Mouse (Mus musculus) right cerebral cortex, postnatal 36 days (tissue): ENCODE data around the gene Use1.
"Not testable (repeated sequence)": the region's sequence is repeated elsewhere in the genome, so short reads cannot be mapped to it uniquely, and the experiment has no call there.

Source experiments
- DNase-seq, 2 experiments: peaks; one replicate each; pipeline ENCODE4 v3.0.0; 2022; ENCODE audit warnings: low spot score in 2 of 2, mixed read lengths in 1 of 2

Gene Use1

DNA sequence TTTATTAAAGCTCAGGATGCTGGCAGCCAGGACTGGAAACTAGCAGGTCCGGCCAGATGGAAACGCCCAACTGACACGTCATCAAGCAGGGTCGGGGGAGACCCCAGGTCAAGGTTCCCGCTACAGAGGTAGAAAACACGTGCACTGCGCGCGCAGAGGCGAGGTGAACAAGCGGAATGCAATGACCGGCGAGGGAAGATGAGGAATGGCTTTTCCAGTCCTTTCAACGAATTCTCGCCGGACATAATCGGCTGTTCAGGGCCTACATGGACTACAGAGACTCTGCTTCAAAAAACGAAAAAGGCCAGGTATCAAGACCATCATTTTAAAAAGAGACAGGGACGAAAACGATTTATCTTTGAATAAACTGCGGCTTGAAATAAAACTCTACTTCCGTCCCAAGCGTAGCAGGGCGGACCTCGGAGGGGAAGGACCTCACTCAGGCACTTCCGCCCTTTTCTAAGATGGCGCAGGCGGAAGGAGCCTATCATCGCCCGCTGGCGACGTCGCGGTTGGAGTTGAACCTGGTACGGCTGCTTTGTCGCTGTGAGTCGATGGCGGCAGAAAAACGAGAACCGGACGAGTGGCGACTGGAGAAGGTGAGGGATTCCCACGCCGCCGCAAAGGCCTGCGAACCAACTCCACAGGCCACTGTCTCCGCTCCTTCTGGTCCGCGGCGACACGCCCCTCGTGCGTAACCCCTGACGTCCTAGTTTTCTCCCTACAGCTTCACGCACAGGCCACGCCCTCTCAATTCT lies at the start of gene Use1:
Gene Use1 (plus strand): TSS at position 78 of the 758 bp plus-strand sequence.
- peak; percentile 92 to 93 for DNase-seq

- DNase-seq, result not testable (repeated sequence)
Observed at GRCm38 (mm10) chr8:71318610-71319009, 48.0 kb upstream of the Use1 start.

GRCm38 (mm10) chr8:71319760-71320159 lies 46.9 kb upstream of the Use1 start:
- not testable (repeated sequence) for DNase-seq

- no peak for DNase-seq
Observed at GRCm38 (mm10) chr8:71322939-71323338, 43.7 kb upstream of the Use1 start.

DNA sequence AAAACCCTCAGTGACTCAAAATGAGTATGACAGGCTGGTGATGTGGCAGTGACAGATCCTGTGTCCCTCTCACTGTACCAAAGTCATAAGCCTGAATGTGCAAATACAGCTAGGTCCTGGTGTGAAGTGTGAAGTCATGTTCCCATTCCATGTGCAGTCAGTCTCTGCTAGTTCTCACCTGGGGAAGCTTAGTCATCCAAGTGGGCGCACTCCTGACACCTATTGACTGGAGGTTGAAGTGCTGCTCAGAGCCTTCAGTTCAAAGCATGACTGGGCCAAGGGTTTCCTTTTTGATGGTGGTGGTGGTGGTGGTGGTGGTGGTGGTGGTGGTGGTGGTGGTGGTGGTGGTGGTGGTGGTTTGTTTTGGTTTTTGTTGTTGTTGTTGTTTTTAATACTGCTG lies 41.8 kb upstream of the Use1 start:
- DNase-seq, result no peak

GRCm38 (mm10) chr8:71337834-71338233 lies 28.8 kb upstream of the Use1 start:
- not testable (repeated sequence) for DNase-seq

GRCm38 (mm10) chr8:71340625-71341024 lies 26.0 kb upstream of the Use1 start:
- DNase-seq, result no peak

DNA sequence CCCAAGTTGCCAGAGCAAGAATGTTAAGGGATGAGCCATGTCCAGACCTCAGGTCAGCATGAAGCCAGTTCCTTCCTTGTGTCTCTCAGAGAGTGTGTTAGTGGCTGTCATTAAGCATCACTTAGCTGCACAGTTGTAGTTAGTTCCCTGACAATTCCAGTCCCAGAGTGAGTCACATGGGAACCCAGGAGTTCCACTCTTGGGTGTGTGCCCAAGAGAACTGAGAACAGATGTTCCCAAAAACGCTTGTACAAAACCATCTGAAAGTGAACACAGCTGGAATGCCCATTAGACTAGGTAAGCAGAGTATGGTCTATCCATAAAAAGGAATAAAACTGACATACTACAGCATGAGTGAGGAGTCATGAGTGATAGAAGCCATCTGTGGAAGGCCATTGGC lies 20.1 kb upstream of the Use1 start:
- no peak for DNase-seq

DNA sequence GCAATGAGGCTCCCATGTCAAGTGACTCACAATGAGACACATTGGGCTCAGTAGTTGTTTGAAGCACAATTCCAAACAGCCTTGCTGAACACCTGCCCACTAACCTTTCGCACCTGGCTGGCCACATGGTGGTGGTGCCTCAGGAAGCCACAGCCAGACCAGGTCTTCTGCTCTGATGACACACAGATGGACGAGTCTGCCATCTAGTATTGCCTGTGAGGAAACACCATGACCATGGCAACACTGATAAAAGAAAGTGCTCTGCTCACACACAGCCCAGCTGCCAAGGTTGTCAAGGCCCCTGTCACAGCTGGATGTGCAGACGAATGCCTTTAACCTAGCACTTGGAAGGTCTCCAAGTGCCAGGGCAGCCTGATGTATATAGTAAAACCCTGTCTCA lies 15.5 kb upstream of the Use1 start:
- DNase-seq, result no peak

DNA sequence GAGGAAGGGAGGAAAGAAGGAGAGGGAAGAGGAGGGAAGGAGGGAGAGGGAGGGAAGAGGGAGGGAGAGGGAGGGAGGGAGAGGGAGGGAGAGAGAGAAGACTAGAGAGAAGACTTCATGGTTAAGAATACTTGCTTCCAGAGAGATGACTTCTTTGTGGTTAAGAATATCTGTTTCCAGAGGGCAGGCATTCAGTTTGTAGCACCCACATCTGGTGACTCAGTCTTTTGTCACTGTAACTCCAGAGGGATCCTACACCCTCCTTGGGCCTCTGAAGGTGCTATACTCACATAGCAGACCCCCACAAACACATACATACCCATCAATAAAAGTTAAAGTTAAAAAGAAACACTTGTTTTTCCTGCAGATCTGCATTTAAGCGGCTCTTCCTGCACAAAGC lies 15.1 kb upstream of the Use1 start:
- DNase-seq, result no peak

GRCm38 (mm10) chr8:71358026-71358425 lies 8.6 kb upstream of the Use1 start:
- DNase-seq, result no peak

GRCm38 (mm10) chr8:71367529-71368176 lies 1.0 kb downstream of the Use1 start:
- no peak for DNase-seq

- no peak for DNase-seq
Observed at GRCm38 (mm10) chr8:71368366-71368765, 1.7 kb downstream of the Use1 start.

DNA sequence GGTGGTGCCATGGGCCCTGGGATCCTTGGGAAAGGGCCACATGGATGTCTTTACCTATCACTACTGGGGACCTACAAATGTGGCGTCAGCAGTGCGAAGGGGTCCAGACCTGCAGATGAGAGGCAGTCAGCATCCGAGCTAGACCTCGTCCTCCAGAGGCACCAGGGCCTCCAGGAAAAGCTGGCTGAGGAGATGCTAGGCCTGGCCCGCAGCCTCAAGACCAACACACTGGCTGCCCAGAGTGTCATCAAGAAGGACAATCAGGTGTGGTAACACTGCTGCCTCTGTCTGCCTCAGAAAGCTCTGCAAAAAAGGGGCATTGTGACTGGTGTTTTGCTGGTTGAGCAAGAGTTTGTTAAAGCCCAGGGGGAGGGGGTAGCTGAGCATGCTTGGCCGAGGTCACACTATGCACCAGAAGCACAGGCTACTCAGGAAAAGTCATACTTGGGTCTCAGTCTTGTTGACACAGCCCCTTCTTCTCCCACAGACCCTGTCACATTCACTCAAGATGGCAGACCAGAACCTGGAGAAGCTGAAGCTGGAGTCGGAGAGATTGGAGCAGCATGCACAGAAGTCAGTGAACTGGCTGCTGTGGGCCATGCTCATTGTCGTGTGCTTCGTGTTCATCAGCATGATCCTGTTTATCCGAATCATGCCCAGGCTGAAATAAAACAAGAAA lies 2.5 kb downstream of the Use1 start:
- no peak for DNase-seq

- DNase-seq, result no peak
Observed at GRCm38 (mm10) chr8:71370711-71371235, 4.1 kb downstream of the Use1 start.

GRCm38 (mm10) chr8:71371236-71371848 lies 4.7 kb downstream of the Use1 start, which contains the start of gene Ocel1:
Gene Ocel1 (plus strand): TSS chr8:71371298.
- peak; percentile 98 to 99 for DNase-seq

GRCm38 (mm10) chr8:71372427-71372826 lies 5.8 kb downstream of the Use1 start:
- no peak for DNase-seq

DNA sequence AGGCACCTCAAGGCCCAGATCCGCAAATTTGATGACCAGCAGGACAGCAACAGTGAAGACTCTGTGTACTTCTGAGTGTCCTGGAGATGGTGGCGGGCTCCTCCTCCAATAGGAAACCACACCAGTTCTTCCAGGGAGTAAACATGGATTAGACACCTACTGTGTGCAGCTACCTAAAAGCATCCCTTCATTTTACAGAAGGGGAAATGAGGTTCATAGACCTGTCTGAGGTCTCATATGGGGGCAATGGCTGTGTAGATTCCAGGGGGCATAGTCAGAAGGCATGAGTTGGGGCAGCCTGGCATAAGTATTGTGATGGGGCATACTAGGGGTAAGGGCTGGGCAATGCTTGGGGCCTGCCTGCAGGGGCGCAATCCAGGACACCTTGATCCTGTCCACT lies 6.4 kb downstream of the Use1 start:
- DNase-seq, result no peak

DNA sequence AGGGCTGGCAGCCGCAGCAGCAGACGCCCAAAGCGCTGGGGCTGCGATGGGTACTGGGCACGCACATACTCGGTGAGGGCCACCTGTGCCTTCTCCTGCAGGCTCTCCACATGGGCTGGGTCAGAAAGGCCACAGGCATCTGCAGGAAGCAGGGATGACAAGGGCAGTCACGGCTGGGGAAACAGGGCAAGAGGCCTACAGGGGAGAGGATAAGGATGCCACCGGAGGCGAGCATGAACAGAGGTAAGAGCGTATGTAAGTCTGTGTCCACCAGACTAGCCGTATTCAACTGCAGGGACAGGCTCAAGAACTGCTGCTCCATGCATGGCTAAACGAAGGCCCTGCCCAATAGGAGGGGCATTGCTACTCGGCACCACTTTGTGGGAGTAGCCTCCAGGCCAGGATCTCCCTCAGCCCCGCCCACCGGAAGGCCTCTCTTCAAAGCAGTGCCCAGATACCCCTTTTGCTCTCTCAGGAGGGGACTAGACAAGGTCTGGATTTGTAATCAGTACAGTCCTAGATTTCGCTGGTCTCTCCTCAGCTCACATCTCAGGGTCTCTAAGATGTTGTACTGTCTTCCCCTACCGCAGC lies 8.1 kb downstream of the Use1 start:
- no peak for DNase-seq

DNA sequence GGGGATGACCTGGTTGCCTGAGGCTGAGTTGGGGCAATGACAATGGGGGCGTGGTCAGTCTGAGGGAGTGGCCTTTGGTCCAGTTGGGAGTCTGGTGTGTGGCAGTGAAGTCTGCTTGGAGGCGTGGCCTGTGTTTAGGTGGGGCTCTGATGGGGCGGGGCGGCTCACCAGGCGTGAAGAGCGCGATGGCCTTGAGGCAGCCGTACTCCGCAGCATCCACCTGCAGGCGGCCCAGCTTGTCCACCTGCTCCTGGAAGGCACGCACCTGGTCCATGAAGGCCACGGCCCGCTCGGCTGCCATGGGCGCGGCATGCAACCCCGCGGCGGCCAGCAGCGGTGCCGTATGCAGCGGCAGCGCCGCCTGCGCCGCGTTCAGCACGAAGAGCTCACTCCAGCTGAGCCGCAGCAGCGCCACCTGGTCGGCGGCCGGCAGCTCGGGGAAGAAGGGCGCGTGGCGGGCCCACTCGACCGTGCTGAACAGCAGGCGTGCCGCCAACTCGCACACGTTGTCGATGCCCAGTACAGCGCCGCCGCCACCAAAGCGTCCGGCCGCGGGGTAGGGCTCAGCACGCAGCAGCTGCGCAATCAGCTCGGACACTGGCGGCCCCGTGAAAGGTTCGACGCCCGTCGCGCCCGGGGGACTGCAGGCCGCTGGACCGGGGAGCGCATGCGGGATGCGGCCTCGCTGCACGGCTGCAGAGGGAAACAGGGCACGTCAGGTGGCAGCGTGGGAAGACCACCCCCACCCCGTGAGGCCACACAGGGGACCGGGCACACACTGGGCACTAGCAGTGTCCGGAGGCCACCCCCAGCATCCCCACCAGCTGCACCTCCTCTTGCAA lies 9.2 kb downstream of the Use1 start:
- DNase-seq, result peak; percentile 61 to 68
